Mouse (Mus musculus): Measurements from ENCODE around the gene Bcr. TPM values are rescaled to one million over a fixed set of nuclear protein-coding genes. Genes with fewer than 3 reads are reported as not detected.

The Bcr gene
- polyA plus RNA-seq, 1 experiment from 2014 or later, result 11.1 TPM

DNA sequence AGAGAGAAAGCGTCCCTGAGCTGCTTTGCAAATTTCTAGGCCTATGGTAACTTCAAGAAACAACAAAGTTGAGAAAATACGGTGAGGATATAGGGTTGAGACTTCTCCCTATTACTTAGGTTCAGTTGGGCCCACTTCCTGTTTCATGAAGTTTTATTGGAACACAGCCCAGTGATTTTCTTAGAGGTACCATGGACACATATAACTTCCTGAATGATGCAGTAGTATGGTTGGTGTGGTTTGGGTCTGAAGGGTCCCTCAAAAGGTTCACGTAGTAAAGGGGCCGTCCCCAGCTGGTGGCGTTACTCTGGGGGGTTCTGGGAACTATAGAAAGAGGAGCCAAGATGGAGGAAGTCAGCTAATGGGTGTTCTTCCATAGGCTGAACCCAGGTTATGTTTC is 45.3 kb downstream of the Bcr start:
- ATAC-seq (ENCODE audit: insufficient read depth, low FRiP score, low TSS enrichment), result no peak
- Histone ChIP-seq H3K4me2 (ENCODE audit: low read depth) (no peak overlapping the region), H3K4me3 (ENCODE audit: low read depth, low read length) (no peak overlapping the region), H3K36me3 (ENCODE audit: control insufficient read depth, insufficient read depth, low read length) (no peaks in the 10 kb centered on the region), H3K27me3 (ENCODE audit: control insufficient read depth, insufficient read depth, low read length) (no peaks in the 10 kb centered on the region), H3K27ac (ENCODE audit: low read depth, low read length) (no peak overlapping the region), H3K9me3 (ENCODE audit: control insufficient read depth, low read length) (no peaks in the 10 kb centered on the region), H3K4me1 (ENCODE audit: control insufficient read depth, insufficient read depth, low read length) (peaks cover 12% of the 10 kb centered on the region), H3K9ac (ENCODE audit: low read length) (no peak overlapping the region)
- no peak for DNase-seq (ENCODE audit: low spot score)
- 93% methylated on average over 5 of the region's 5 CpGs for WGBS

- WGBS, result 37% methylated on average over 5 of the region's 5 CpGs
- no peaks in the 10 kb centered on the region for H3K9me3 ChIP-seq (ENCODE audit: control insufficient read depth, low read length)
- no peak overlapping the region for H3K27ac ChIP-seq (ENCODE audit: low read depth, low read length)
- H3K9ac ChIP-seq (ENCODE audit: low read length), result no peak overlapping the region
- H3K4me2 ChIP-seq (ENCODE audit: low read depth), result no peak overlapping the region
- H3K27me3 ChIP-seq (ENCODE audit: control insufficient read depth, insufficient read depth, low read length), result no peaks in the 10 kb centered on the region
- ATAC-seq (ENCODE audit: insufficient read depth, low FRiP score, low TSS enrichment) (no peak), DNase-seq (ENCODE audit: low spot score) (no peak)
- peaks cover 12% of the 10 kb centered on the region for H3K4me1 ChIP-seq (ENCODE audit: control insufficient read depth, insufficient read depth, low read length)
- H3K36me3 ChIP-seq (ENCODE audit: control insufficient read depth, insufficient read depth, low read length), result no peaks in the 10 kb centered on the region
- no peak overlapping the region for H3K4me3 ChIP-seq (ENCODE audit: low read depth, low read length)
These were observed 46.6 kb downstream of the Bcr start for GRCm38 (mm10) chr10:75106940-75107381.

DNA sequence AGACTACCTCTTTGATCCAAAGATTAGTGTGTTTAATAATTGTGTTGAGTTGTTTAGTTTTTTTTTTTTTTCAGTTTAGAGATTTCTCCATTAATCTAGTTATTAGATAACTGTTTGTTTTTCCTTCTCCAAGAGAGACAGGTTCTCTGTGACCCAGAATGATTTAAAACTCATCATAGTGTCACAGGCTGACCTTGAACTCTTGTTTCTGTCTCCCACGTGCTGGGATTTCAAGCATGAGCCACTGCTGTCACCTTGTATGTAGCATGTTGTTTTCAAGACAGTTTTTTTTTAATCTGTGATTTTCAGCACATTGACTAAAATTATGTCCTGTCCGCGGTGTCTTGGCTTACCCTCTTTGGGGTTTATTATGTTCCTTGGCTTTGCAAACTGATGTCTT is 47.7 kb downstream of the Bcr start:
- no peak for ATAC-seq (ENCODE audit: insufficient read depth, low FRiP score, low TSS enrichment)
- WGBS, result 81% methylated on average over 3 of the region's 3 CpGs

DNA sequence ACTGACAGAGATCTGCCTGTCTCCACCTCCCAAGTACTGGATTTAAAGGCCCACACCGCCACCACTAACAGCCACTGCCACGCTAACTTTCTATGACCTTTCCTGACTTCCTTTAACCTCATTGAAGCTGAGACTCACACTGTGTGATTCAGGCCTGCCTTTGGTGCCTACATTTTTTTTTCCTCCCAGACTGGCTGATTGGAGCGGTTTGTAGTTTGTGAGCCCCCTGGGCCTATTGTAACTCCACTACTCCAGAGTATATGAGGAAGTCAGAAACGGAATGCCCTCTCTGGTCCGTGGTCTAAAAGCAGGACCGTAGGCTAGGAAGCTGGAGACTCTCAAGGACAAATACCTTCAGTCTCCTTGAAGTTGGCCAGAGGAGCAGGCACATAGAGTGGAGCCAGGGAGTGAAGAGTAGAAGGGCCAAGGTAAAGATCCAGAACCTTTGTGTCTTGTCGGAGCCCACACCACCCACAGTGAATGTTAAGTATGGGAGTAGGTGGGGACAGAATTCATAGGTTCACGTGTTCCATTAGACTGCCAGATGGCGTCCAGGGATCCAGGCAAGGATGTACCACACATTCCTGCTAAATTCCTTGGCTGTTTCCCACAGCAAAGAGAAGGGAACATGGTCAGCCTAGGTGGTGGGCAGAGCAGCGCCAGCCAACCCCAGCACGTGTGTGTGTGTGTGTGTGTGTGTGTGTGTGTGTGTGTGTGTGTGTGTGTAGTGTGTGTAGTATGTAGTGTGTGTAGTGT is 51.2 kb downstream of the Bcr start:
- Histone ChIP-seq H3K4me1 (ENCODE audit: control insufficient read depth, insufficient read depth, low read length) (peaks cover 5% of the 10 kb centered on the region; the same call in 1 of the 2 replicates), H3K27ac (ENCODE audit: low read depth, low read length) (no peak overlapping the region), H3K36me3 (ENCODE audit: control insufficient read depth, insufficient read depth, low read length) (no peaks in the 10 kb centered on the region), H3K9me3 (ENCODE audit: control insufficient read depth, low read length) (no peaks in the 10 kb centered on the region), H3K4me2 (ENCODE audit: low read depth) (no peak overlapping the region), H3K9ac (ENCODE audit: low read length) (no peak overlapping the region), H3K4me3 (ENCODE audit: low read depth, low read length) (no peak overlapping the region), H3K27me3 (ENCODE audit: control insufficient read depth, insufficient read depth, low read length) (no peaks in the 10 kb centered on the region)
- ATAC-seq (ENCODE audit: insufficient read depth, low FRiP score, low TSS enrichment) (no peak), DNase-seq (ENCODE audit: low spot score) (no peak)
- WGBS, result 86% methylated on average over 11 of the region's 11 CpGs

More for the DNA sequence above, 47.7 kb downstream of the Bcr start:
- Histone ChIP-seq H3K9ac (ENCODE audit: low read length) (no peak overlapping the region), H3K4me1 (ENCODE audit: control insufficient read depth, insufficient read depth, low read length) (peaks cover 12% of the 10 kb centered on the region), H3K4me2 (ENCODE audit: low read depth) (no peak overlapping the region), H3K9me3 (ENCODE audit: control insufficient read depth, low read length) (no peaks in the 10 kb centered on the region), H3K36me3 (ENCODE audit: control insufficient read depth, insufficient read depth, low read length) (no peaks in the 10 kb centered on the region), H3K4me3 (ENCODE audit: low read depth, low read length) (no peak overlapping the region), H3K27me3 (ENCODE audit: control insufficient read depth, insufficient read depth, low read length) (no peaks in the 10 kb centered on the region), H3K27ac (ENCODE audit: low read depth, low read length) (no peak overlapping the region)
- no peak for DNase-seq (ENCODE audit: low spot score)

- WGBS, result 85% methylated on average over 3 of the region's 3 CpGs
- no peaks in the 10 kb centered on the region for H3K27me3 ChIP-seq (ENCODE audit: control insufficient read depth, insufficient read depth, low read length)
- no peaks in the 10 kb centered on the region for H3K9me3 ChIP-seq (ENCODE audit: control insufficient read depth, low read length)
- H3K27ac ChIP-seq (ENCODE audit: low read depth, low read length), result no peak overlapping the region
- peaks cover 3% of the 10 kb centered on the region; the same call in 1 of the 2 replicates for H3K4me1 ChIP-seq (ENCODE audit: control insufficient read depth, insufficient read depth, low read length)
- DNase-seq (ENCODE audit: low spot score) (no peak), ATAC-seq (ENCODE audit: insufficient read depth, low FRiP score, low TSS enrichment) (no peak)
- no peak overlapping the region for H3K9ac ChIP-seq (ENCODE audit: low read length)
- H3K36me3 ChIP-seq (ENCODE audit: control insufficient read depth, insufficient read depth, low read length), result no peaks in the 10 kb centered on the region
- no peak overlapping the region for H3K4me3 ChIP-seq (ENCODE audit: low read depth, low read length)
- no peak overlapping the region for H3K4me2 ChIP-seq (ENCODE audit: low read depth)
These were observed 52.0 kb downstream of the Bcr start for GRCm38 (mm10) chr10:75112405-75112804.

DNA sequence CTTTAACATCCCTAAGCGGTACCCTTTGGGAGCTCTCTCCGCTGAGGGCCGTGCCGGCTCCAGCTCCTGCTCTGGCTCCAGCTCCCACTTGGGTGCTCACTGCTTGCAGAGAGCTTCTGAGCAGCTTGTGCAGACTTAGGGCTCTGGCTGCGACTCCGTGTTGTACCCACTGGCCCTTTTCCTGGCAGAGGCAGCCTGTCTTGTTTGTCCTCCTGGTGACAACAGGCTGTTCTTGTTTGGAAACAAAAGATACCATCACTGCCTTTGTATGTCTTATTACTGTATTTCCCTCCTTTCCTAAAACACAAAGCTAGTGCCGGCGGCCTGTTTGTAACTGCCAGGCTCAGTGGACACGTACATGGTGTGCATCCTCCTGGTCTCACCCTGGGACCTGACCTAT is 53.2 kb downstream of the Bcr start:
- H3K4me3 ChIP-seq (ENCODE audit: low read depth, low read length), result no peak overlapping the region
- DNase-seq (ENCODE audit: low spot score) (no peak), ATAC-seq (ENCODE audit: insufficient read depth, low FRiP score, low TSS enrichment) (no peak)
- 90% methylated on average over 9 of the region's 9 CpGs for WGBS
- H3K4me2 ChIP-seq (ENCODE audit: low read depth), result no peak overlapping the region
- H3K27me3 ChIP-seq (ENCODE audit: control insufficient read depth, insufficient read depth, low read length), result no peaks in the 10 kb centered on the region
- no peaks in the 10 kb centered on the region for H3K9me3 ChIP-seq (ENCODE audit: control insufficient read depth, low read length)
- H3K4me1 ChIP-seq (ENCODE audit: control insufficient read depth, insufficient read depth, low read length), result peaks cover 3% of the 10 kb centered on the region; the same call in 1 of the 2 replicates
- H3K27ac ChIP-seq (ENCODE audit: low read depth, low read length), result no peak overlapping the region
- no peak overlapping the region for H3K9ac ChIP-seq (ENCODE audit: low read length)
- H3K36me3 ChIP-seq (ENCODE audit: control insufficient read depth, insufficient read depth, low read length), result no peaks in the 10 kb centered on the region

GRCm38 (mm10) chr10:75115240-75115639 is 54.8 kb downstream of the Bcr start:
- DNase-seq (ENCODE audit: low spot score) (no peak), ATAC-seq (ENCODE audit: insufficient read depth, low FRiP score, low TSS enrichment) (no peak)
- Histone ChIP-seq H3K36me3 (ENCODE audit: control insufficient read depth, insufficient read depth, low read length) (no peaks in the 10 kb centered on the region), H3K9me3 (ENCODE audit: control insufficient read depth, low read length) (no peaks in the 10 kb centered on the region), H3K27ac (ENCODE audit: low read depth, low read length) (no peak overlapping the region), H3K27me3 (ENCODE audit: control insufficient read depth, insufficient read depth, low read length) (no peaks in the 10 kb centered on the region), H3K4me3 (ENCODE audit: low read depth, low read length) (no peak overlapping the region), H3K4me2 (ENCODE audit: low read depth) (no peak overlapping the region), H3K4me1 (ENCODE audit: control insufficient read depth, insufficient read depth, low read length) (peaks cover 3% of the 10 kb centered on the region; the same call in 1 of the 2 replicates), H3K9ac (ENCODE audit: low read length) (no peak overlapping the region)
- WGBS, result 86% methylated on average over 5 of the region's 5 CpGs

- H3K27ac ChIP-seq (ENCODE audit: low read depth, low read length), result no peak overlapping the region
- no peak for ATAC-seq (ENCODE audit: insufficient read depth, low FRiP score, low TSS enrichment)
- WGBS, result 85% methylated on average over 7 of the region's 7 CpGs
- no peaks in the 10 kb centered on the region for H3K9me3 ChIP-seq (ENCODE audit: control insufficient read depth, low read length)
- no peaks in the 10 kb centered on the region for H3K36me3 ChIP-seq (ENCODE audit: control insufficient read depth, insufficient read depth, low read length)
- no peak overlapping the region for H3K4me3 ChIP-seq (ENCODE audit: low read depth, low read length)
- no peak overlapping the region for H3K4me2 ChIP-seq (ENCODE audit: low read depth)
- no peaks in the 10 kb centered on the region for H3K27me3 ChIP-seq (ENCODE audit: control insufficient read depth, insufficient read depth, low read length)
- H3K9ac ChIP-seq (ENCODE audit: low read length), result no peak overlapping the region
- peaks cover 8% of the 10 kb centered on the region; the same call in 1 of the 2 replicates for H3K4me1 ChIP-seq (ENCODE audit: control insufficient read depth, insufficient read depth, low read length)
- DNase-seq (ENCODE audit: low spot score), result no peak
These were observed 56.6 kb downstream of the Bcr start for GRCm38 (mm10) chr10:75116842-75117457.

- no peaks in the 10 kb centered on the region for H3K36me3 ChIP-seq (ENCODE audit: control insufficient read depth, insufficient read depth, low read length)
- DNase-seq (ENCODE audit: low spot score) (no peak), ATAC-seq (ENCODE audit: insufficient read depth, low FRiP score, low TSS enrichment) (no peak)
- H3K4me3 ChIP-seq (ENCODE audit: low read depth, low read length), result no peak overlapping the region
- H3K4me1 ChIP-seq (ENCODE audit: control insufficient read depth, insufficient read depth, low read length), result peaks cover 8% of the 10 kb centered on the region; the same call in 1 of the 2 replicates
- no peak overlapping the region for H3K9ac ChIP-seq (ENCODE audit: low read length)
- 87% methylated on average over 6 of the region's 6 CpGs for WGBS
- H3K27me3 ChIP-seq (ENCODE audit: control insufficient read depth, insufficient read depth, low read length), result no peaks in the 10 kb centered on the region
- H3K4me2 ChIP-seq (ENCODE audit: low read depth), result no peak overlapping the region
- no peak overlapping the region for H3K27ac ChIP-seq (ENCODE audit: low read depth, low read length)
- no peaks in the 10 kb centered on the region for H3K9me3 ChIP-seq (ENCODE audit: control insufficient read depth, low read length)
These were observed 58.1 kb downstream of the Bcr start for GRCm38 (mm10) chr10:75118444-75118843.

All from neural tube, embryonic 11.5 days (tissue).